Mouse (Mus musculus) gonadal fat pad, adult 2 months (tissue): ENCODE measurements around the gene Aloxe3. TPM values are rescaled to one million over a fixed set of nuclear protein-coding genes. Genes with fewer than 3 reads are reported as not detected.

Experiments
- DNase-seq: peaks from one replicate; pipeline ENCODE4 v3.0.0-alpha.2; 2012; ENCODE audit warnings: low read depth
- polyA plus RNA-seq: library from polyadenylated mRNA; depleted of rRNA; stranded (reverse); fragments of >200 nt; gene quantifications from 2 replicates; pipeline ENCODE4 v1.2.3, GENCODE M21; 2012; rRNA removed

Aloxe3 gene
- polyA plus RNA-seq, 1 experiment = 4.9 TPM

- no peak for DNase-seq
Measured at GRCm38 (mm10) chr11:69180120-69180519, 54.4 kb downstream of the Aloxe3 start.

DNA sequence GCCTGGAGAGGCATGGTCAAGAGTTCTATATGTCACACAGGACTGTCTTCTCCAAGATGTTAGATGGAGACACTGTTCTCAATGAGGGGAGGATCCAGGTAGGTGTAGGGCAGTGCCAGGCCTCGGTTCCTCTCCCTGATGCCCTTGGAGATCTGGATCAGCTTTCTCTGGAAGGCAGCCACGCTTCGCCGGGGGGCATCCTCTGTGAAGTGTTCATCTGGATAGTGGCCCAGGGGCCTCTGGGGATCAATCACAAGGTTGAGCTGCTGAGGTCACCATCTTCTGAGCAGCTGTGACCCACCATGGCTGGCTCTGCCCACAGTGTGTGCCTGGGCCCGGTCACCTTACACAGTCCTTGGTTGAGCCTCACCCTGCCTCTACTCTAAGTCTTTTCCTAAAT lies 59.3 kb downstream of the Aloxe3 start:
- no peak for DNase-seq

DNA sequence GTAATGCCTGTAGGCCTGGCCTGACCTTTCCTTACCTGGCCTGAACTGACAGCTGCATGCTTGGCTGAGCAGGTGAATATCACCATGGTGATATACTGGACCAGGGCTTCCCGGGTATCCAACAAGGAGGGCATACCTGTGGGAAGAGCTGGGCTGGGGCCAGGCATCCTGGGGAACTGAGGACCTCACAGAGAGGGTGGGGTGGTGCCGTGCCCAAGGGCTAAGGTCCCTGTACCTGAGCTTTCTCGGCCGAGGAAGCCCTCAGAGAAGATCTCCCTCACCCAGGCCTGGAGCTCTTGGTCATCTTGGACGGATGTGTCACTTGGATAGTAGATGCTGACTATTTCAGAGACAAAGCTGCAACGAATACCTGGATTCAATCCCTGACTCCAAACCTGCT lies 60.2 kb downstream of the Aloxe3 start:
- DNase-seq = no peak

DNA sequence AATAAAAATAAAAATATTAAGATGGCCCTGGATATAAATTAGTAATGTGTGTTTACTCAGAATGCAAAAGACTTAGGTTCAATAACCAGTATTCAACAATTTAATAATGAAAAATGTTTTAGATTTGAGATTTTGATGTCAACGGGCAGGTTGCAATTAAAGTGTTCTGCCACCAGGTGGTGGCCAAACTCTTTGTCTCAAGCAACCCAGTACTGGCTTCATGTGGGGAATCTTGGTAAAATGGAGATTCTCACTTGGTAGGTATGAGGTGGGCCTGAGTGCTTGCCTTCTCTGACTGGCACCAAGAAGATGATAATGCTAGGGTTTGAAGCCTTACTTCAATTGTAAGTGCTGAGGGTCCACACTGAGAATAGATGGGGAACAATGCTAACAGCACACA lies 67.1 kb downstream of the Aloxe3 start:
- DNase-seq = no peak

DNA sequence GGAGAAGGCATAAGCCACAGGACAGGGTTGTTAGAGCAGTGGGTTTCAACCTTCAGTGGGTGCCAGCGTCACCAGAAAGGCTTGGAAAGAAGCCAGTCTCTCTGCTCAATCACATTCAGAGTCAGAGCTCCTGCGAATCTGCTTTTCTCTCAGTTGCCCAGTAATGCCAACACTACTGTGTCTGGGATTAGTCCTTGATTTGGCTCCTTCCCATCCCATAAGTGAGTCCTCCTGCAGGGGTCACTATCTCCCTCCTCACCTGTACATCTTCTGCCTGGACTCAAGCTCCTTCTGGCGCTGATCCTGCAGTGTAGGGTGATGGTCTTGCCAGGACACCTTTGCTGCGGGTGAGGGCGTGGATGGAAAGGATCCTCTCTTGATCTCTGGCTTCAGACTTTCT lies 71.1 kb downstream of the Aloxe3 start:
- no peak for DNase-seq

DNA sequence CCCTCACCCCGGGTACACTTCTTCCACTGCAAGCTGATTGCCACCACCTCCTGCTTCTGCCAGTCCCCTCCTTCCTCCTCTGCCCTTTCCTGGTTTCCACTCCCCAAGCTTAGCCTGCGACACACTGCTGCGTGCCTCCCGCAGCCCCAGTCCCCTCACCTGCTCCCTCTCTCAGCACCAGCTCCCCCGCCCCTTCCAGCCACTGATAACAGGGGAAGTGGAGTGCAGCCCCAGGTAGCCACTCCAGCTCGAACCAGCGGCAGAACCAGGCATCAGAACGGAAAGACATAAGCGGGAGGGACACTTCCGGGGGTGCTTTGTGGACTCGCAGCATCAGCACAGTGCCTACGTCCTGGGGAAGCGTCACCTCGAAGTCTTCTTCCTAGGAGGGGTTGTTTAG lies 71.5 kb downstream of the Aloxe3 start:
- no peak for DNase-seq

- no peak for DNase-seq
Measured at GRCm38 (mm10) chr11:69197743-69198142, 72.0 kb downstream of the Aloxe3 start, which contains the start of gene Alox8. Gene Alox8, minus strand, starts transcription at chr11:69197843.

Other genes with a start within 250 kb of the Aloxe3 start
- gene Rnf222, start 237.3 kb upstream of the Aloxe3 start, polyA plus RNA-seq = 0.06 and 0.11 TPM in 2 replicates
- 2,037 and 2,313 TPM in 2 replicates for gene Rpl26, start 224.3 kb upstream of the Aloxe3 start, polyA plus RNA-seq
- gene Odf4, start 198.8 kb upstream of the Aloxe3 start, polyA plus RNA-seq = 1.7 and 1.8 TPM in 2 replicates
- gene Arhgef15, start 168.4 kb upstream of the Aloxe3 start, polyA plus RNA-seq = 32.3 and 33.0 TPM in 2 replicates
- 69.9 and 77.5 TPM in 2 replicates for gene Slc25a35, start 157.8 kb upstream of the Aloxe3 start, polyA plus RNA-seq
- gene Rangrf, start 150.7 kb upstream of the Aloxe3 start, polyA plus RNA-seq = 31.1 and 40.2 TPM in 2 replicates
- 16.2 and 17.7 TPM in 2 replicates for gene Pfas, start 117.4 kb upstream of the Aloxe3 start, polyA plus RNA-seq
- 38.6 and 39.8 TPM in 2 replicates for gene Ctc1, start 110.0 kb upstream of the Aloxe3 start, polyA plus RNA-seq
- 3.1 and 5.1 TPM in 2 replicates for gene Aurkb, start 80.2 kb upstream of the Aloxe3 start, polyA plus RNA-seq
- gene Borcs6, start 66.2 kb upstream of the Aloxe3 start, polyA plus RNA-seq = 18.4 and 23.5 TPM in 2 replicates
- gene Tmem107, start 55.1 kb upstream of the Aloxe3 start, polyA plus RNA-seq = 33.2 and 40.1 TPM in 2 replicates
- gene Vamp2, start 37.4 kb upstream of the Aloxe3 start, polyA plus RNA-seq = 97.7 and 139 TPM in 2 replicates
- 25.9 and 38.6 TPM in 2 replicates for gene Per1, start 30.7 kb upstream of the Aloxe3 start, polyA plus RNA-seq
- 0.11 and 0.24 TPM in 2 replicates for gene Hes7, start 5.5 kb upstream of the Aloxe3 start, polyA plus RNA-seq
- gene 9130213A22Rik, start 3.3 kb upstream of the Aloxe3 start, polyA plus RNA-seq = 1.2 TPM in 2 replicates
- gene Alox12b, start 31.1 kb downstream of the Aloxe3 start, polyA plus RNA-seq = not detected in 2 replicates
- gene Alox8, start 71.9 kb downstream of the Aloxe3 start, polyA plus RNA-seq = not detected in 2 replicates
- gene Gucy2e, start 111.1 kb downstream of the Aloxe3 start, polyA plus RNA-seq = 0.04 and 0.05 TPM in 2 replicates
- gene Cntrob, start 197.9 kb downstream of the Aloxe3 start, polyA plus RNA-seq = 6.8 and 7.0 TPM in 2 replicates
- 66.2 and 80.4 TPM in 2 replicates for gene Trappc1, start 198.1 kb downstream of the Aloxe3 start, polyA plus RNA-seq
- gene Kcnab3, start 200.4 kb downstream of the Aloxe3 start, polyA plus RNA-seq = 0.76 and 0.94 TPM in 2 replicates
- gene Rnf227, start 214.6 kb downstream of the Aloxe3 start, polyA plus RNA-seq = 0.66 and 1.5 TPM in 2 replicates
- 66.3 and 80.2 TPM in 2 replicates for gene Chd3, start 243.5 kb downstream of the Aloxe3 start, polyA plus RNA-seq